Mouse (Mus musculus) cerebellum, adult 11 months (tissue): ENCODE data around the gene Myh10.
"Not testable (repeated sequence)": the region's sequence is repeated elsewhere in the genome, so short reads cannot be mapped to it uniquely, and the experiment has no call there.

ENCODE experiments used
- DNase-seq: peaks from one replicate; pipeline ENCODE4 v3.0.0; 2022

The Myh10 gene

DNA sequence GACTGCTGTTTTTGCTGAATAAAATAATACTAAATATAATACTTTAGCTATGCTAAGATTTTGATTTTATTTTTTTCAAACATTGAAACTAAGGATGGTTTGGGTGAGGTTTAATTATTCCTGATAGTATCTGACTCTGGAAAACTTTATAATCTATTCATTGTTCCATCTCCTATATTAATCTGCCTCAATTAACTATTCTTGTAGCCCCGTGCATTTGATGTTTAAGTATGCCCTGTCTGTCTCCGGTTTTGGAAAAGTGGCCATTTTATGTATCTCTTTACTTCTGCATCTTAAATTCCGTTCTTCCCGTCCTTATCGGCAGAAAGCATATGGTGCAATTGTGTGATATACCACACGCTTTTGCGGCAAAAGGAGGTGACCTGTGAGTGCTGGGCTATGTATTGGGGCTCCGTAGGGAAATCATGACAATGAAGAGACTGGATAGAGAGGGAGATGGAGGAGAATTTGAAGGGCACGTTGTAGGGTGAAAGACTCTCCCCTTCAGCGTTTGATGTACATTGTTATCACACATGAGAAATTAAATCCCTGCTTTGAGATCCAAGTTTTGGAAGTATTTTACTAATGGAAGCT, 2.2 kb downstream of the Myh10 start:
- no peak for DNase-seq

DNA sequence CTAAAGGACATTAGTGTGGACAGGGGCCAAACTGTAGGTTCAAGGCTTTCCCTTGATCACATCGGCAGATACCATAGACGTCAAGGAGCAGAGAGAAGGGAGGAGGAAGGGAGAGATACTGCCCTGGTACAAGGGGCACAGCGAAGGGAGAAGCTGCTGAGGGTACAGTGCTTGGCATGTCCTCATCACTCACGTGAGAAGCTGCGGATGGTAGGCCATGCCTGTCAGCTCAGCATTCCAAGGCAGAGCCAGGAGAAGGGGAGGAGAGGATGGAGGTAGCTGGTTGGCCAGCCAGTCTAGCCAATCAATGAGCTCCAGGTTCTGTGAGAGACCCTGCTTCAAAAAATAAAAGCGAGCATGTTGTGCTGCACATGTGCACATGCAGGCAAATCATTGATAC, 11.0 kb downstream of the Myh10 start:
- no peak for DNase-seq

DNA sequence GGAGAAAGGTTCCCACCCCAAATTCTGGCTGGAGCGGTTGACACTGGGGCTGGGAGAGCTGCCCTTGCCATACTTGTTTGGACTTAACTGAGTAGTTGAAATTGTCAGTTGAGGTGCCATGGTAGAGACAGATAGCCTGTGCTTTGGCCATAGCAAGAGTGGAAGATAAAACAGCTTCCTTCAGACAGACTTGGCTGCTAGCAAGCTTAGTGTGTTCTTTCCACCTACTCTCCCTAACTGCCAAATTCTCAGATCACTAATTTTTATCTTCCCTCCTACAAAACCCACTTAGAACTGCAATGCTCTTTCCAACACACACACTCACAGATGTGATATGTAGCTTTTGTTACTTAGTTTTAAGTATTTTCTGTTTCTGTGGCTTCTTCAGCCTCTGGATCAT, 12.0 kb downstream of the Myh10 start:
- no peak for DNase-seq

DNA sequence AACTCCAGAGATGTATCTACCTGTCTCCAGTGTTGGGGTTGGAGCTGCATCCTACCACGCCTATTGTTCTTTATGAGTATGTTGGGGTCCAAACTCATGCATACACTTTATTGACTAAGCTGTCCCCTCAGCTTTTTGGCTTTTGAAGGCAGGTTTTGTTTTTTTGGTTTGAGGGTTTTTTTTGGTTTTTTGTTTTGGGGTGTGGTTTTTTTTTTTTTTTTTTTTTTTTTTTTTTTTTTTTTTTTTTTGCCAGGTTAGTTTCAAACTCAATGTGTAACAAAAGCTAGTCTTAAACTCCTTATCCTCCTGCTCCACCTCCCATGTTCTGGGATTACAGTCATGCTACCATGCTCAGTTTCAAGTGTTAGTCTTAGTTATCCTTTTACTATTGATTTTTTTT, 12.9 kb downstream of the Myh10 start:
- no peak for DNase-seq

DNA sequence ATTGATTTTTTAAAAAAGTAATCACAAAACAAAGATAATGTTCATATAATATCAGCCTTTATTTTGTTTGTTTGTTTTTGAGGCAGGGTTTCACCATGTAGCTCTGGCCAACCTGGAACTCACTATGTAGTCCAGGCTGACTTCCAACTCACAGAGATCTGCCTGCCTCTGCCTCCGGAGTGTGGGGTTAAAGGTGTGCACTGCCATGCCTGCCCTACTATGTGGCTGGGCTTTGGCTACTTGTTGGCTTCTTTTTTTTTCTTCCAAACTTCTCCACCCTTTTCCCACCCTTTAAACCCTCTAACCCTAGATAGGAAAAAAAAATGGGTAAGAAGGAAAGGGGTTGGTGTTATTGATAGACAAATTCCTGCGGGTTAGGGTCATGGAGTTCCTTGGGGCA, 13.5 kb downstream of the Myh10 start:
- no peak for DNase-seq

DNA sequence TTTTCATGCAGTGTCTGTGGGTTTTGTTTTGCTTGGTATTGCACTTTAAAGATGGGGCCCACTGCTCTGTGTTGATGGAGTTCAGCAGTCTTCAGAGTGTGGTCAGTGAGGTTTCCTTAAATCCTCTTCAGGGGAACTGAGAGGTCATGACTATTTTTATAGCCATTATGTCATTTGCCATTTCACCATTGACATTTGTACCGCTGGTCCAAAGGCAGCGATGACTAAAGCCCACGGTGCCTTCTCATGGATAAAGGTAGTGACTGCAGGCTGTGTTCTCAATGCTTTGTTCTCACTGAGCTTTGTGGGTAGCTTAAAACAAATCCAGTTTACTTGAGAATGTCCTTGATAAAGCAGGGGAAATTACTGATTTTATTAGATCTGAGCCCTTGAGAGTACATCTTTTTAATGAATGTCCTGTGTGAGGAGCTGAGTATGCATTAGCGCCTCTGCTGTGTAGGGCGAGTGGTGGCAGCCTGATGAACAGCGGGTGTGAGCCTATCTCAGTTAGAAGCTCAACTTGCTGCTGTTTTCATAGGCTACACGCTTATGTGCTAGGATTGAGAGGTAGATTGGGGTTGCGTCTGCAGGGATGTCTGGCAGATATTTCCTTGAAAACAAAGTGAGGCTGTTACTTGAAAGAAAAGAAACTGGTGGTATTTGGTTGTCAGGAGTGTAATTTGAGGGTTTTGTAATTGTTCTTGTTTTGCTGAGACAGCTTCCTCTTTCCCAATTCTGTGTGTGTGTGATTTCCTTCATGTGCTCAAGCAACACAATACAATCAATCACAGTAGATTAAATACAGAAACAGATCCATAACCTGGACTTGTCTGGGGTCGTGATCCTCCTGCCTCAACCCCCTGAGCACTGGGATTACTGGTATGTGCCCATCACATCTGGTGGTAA, 15.4 kb downstream of the Myh10 start:
- no peak for DNase-seq

DNA sequence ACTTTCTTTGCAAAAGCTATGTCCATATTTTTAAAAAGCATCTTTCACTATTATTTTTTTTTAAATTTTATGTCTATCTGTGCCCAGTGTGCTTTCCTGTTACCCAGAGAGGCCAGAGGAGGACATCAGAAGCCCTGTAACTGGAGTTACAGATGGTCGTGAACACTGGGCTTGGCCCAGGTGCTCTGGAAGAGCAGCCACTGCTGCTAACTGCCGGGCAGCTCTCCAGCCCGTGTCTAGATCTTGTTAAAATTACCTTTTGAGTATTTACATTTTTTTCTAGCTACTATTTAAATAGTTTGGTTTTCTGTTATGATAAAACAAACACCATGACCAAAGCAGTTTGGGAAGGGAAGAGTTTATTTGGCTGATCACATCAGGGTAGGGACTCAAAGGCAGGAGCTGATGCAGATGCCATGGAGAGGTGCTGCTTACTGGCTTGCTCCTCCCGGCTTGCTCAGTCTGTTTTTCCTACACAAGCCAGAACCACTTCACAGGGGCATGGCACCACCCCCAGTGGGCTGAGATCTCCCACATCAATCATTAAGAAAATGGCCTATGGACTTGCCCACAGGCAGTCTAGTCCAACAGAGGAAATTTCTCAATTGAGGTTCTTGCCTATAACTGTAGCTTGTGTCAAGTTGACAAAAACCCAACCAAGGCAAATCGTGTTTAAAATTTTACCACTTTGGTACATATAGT, 16.7 kb downstream of the Myh10 start:
- peak; percentile 31 for DNase-seq

DNA sequence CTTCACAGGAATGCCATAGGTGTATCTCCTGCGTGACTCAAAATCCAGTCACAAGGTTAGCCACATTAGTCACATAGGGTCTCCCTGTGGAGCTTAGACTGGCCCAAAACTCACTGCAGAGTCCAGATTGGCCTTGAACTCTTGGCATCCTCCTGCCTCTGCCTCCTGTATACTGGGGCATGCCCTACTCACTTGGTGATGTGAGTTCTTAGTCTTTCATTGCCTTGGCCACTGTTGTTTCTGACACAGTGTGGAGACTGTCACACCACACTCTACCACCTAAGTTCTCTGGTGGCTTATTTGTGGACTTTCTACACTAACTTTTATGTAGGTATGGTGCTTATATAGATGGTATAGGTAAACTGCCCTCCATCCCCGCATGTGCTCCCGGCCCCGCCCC, 24.8 kb downstream of the Myh10 start:
- no peak for DNase-seq

DNA sequence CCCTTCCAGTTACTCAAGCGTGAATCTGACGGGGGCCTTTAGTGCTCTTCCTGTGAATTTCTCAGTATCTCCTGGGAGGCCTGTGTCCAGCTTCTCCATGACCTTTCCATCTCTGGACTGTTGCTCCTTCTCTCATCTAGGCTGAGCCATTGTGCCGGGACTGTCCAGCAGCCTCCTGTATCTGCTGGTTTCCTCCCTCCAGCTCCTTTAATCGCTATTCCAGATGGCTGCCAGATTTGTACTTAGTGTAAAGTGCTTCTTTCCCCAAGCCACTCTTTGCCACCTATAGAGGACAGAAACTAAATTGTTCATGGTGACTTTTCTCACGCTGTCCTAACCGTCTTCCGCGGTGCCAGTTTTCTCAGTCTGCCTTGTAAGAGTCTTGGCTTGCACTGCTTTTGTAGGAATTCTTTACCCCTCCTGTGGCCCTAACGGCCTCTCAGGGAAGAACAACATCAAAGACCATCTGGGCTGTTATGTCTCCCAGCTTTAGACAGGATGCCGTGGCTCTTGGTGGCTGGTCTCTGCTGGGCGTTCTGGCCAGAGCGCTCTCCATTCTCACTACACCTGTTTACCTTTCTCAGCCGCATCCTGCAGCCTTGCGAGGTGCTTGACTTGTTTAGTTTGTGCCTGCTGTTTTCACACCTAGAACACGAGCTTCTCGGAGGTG, 25.9 kb downstream of the Myh10 start:
- DNase-seq = no peak

DNA sequence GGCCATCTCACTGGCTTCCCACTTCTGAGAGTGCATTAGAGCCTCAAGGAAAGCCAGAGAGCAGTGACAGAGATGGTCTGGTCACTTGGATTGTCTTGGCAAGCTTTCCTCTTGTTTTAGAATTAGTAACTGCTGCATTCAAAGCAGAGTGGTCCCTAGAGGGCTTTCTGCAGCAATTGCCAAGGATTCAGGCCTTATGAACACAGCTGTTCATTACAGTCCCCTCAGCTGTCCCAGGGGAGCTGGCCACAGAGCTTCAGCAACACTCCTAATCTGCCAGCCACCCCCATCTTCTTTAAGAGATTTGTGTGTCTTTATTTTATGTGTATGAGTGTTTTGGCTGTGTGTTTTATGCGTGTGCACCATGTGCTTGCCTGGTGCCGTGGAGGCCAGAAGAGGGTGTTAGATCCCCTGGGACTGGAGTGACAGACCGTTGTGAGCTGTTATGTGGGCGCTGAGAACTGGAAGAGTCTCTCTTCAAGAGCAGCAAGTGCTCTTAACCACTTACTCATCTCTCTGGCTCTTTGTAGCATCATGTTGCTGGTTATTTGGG, 27.8 kb downstream of the Myh10 start:
- no peak for DNase-seq

DNA sequence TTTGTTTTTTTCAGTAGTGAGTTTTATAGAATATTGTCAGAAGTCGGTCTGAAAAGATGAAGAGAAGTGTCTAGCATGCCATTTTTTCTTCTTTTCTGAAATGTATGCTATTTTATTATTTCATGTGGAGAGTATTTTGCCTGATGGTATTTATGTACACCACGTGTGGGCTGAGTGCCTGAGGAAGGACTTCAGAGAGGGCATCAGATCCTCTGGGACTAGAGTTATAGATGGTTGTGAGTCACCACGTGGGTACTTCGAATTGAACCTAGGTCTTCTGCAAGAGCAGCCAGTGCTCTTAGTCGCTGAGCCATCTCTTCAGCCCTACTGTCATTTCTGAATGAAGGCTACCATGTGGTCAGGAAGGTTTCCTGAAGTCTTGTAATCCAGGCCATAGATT, 28.4 kb downstream of the Myh10 start:
- DNase-seq = no peak

DNA sequence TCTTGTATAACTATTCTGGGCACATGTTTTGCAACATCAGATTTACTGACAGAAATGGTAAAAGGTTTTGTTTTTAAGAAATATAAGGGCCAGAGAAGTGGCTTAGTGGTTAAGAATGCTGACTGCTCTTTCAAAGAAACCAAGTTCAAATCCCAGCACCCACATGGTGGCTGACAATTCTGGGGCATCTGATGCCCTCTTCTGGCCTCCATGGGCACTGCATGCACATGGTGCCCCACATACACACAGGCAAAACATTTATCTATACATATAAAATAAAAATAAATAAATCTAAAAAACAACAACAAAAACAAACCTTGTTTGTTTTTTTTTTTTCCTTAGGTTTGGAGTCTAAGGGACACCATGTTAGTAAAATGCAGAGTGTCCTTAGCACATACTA, 32.8 kb downstream of the Myh10 start:
- no peak for DNase-seq

DNA sequence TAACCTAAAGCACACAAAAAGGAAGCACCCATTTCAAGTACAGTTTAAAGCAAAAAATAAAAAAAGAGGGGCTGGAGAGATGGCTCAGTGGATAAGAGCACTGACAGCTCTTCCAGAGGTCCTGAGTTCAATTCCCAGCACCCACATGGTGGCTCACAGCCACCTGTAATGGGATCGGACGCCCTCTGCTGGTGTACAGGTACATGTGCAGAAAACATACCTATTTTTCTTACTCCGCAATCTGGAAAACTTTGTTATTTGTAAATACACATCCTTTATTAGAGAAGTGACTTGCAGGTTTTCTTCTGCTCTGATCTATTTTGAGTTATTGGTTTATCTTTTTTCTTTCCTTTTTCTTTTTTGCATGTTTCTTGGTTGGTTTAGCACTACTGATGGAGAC, 37.3 kb downstream of the Myh10 start:
- DNase-seq = no peak

DNA sequence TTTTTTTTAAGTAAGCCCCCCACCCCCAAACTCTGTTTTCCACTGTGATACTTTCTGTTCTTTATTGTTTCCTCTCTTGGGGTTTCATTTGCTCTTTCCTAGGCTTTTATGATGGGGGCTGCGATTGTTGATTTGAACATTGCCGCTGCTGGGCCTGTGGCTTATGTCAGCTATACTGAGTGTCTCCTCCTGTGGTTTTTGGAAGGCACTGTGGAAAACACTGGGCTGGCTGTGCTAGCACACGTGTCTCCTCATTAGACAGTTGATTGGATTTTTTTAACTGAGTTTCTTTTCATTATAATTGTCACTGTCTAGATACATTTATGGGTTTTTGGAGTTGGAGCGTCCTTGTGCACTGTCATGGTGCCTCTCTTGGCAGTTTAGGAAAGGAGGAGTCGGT, 39.4 kb downstream of the Myh10 start:
- no peak for DNase-seq

DNA sequence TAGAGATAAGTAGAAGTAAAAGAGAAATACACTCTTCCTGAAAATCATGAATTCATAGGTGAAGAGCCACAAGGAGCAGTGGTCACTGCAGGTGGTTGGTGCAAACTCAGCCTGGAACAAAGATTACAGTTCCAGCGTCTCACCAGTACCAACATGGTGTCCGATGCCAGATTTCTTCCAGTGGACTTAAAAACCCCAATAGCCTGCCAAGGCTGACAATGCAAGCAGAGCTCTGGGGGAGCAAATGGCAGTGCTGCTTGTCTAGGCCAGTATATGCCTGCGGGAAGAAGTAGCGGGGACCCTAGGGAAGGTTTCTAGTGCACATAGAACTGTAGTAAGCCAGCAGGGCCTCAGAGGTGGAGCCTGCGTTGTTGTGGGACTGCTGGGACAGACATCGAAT, 40.7 kb downstream of the Myh10 start:
- no peak for DNase-seq

DNA sequence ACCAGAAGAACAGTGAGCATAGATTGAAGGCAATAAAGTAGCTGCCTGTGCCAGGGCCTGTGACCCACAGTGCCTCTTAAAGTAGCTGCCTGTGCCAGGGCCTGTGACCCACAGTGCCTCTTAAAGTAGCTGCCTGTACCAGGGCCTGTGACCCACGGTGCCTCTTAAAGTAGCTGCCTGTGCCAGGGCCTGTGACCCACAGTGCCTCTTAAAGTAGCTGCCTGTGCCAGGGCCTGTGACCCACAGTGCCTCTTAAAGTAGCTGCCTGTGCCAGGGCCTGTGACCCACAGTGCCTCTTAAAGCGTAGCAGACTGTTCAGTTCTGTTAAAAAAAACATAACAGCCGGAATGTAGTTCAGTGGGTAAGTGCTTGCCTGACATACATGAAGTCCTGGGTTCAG, 42.0 kb downstream of the Myh10 start:
- not testable (repeated sequence) for DNase-seq

DNA sequence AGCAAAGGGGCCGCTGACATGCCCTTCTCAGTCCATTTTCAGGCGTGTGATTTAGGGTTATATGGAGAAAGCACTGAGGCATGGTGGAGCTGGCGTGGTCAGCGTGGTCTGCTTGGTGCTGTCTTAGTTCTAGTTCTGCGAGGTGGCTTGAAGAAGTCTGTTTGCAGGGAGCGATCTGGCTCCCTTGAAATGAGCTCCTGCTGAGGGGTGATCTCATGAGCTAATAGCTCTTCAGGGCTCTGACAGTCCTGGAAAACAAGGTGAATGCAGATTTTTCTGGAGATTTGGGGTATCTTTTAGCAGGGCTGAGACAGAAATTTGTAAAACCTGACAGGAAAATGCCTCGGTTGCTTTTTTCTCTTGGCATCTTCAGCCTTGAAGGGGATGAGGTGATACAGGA, 48.1 kb downstream of the Myh10 start:
- DNase-seq = no peak

DNA sequence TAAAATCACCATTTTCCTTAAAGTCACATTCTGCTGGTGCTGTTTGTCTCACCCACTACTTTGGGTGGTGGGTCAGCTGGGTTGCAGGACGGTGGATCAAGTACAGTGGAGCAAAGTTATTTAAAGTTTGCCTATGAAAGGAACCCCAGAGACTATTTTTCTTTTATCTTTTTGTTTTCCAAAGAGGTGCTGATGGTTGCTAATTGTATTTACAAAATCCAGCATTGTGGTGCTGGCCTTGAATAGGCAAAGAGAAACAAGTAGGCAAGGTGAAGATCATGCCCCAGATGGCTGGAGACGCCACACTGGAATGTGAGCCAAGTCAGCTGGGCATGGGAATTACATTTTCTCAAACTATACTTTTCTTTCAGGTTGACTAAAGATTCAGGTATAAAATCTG, 51.3 kb downstream of the Myh10 start:
- no peak for DNase-seq

DNA sequence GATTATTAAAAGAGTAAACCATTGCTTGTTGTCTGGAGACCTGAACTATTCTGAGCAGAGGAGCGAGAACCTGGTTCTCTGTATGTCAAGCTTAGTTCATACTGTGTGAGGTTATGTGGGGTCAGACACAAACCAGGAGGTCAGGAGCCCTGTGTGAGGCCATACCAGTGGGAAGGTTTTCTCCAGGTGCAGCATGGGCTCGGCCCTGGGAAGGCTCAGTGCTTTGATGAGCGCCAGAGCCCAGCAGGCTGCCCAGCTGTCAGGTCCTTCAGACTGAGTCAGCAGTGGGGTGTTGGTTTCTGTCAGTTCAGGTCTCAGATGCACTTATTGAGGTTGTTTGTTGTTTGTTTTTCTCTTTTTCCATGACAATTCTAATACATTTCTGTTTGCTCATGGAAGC, 52.8 kb downstream of the Myh10 start:
- DNase-seq = peak; percentile 47

DNA sequence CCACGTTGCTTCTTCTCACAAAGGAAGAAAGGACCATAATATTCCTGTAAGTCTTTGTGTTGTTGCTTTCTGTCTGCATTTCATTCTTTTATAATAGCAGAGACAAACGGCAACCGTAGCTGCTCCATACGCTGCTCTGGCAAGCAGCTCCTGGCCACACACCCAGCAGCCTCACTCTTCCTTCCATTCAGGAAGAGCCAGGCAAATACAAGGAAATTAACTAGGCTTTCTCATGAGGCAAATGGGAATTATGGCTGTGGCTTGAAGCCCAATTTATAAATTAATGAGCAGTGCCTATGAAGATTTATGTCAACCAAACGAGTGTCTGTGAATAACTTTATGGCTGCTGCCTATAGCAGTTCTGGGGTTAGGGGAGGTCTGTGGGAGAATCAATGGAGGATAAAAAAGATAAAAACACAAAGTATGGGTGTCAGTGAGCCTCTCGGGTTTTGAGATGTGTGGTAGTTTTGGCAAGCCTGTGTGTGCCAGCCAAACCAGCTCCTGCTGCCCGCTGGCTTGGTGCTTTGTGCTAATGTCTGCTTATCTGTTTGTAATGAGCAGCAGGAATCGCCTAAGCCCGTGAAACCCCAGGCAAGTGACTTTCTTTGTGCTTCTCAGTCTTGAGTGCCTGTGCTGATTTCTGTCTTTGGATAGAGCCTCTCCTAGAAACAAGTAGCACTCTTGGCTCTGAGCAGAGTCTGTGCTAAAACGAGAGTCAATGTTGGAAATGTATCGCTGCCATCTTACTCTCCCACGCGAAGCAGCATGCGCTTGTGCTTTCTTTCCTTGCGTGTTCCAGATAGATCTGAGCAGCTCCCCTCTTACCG, 54.2 kb downstream of the Myh10 start:
- no peak for DNase-seq

DNA sequence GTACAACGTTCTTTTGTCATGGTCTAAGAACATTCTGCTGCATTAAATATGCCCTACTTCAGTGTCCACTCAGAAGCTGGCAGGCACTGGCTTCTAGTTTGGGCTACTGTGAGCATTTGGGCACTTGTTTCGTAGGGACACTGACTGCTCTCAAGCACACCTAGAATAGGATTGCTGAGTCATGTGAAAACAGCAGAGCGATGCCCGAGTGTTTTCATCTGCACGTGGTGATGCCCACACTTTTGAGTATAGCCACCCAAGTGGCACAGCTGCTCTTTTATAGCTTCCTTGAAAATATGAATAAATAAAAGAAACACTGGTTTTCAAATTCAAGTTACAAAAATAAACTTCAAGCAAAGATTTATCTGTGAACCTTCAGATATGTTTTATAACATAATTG, 56.8 kb downstream of the Myh10 start:
- no peak for DNase-seq

DNA sequence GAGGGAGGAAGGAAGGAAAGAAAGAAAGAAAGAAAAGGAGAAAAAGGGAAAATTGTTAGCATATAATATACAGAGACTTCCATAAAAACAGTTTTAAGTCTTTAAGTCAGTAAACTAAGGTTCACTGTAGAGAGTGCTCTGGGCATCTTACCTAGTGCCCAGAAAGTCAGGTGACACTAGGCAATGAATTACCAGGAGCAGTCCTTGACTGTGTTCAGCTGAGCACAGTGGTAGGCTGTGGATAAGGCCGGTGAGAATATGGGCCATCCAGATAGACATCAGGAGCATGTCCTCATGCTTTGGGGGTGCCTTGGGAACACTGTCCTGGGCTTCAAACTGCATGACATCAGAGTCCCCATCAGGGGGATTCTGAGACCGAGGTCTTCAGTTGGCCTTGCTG, 58.8 kb downstream of the Myh10 start:
- DNase-seq = no peak
